Mouse (Mus musculus): Measurements from ENCODE around the gene Ap3s2. TPM values are rescaled to one million over a fixed set of nuclear protein-coding genes. Genes with fewer than 3 reads are reported as not detected.

Gene Ap3s2
- total RNA-seq, 2 experiments from 2014 or later, result 37.5 to 46.0 TPM

GRCm38 (mm10) chr7:79831585-79831984 lies 88.9 kb downstream of the Ap3s2 start:
- DNase-seq (ENCODE audit: extremely low spot score in 1 of 2, low spot score in 2 of 2), result no peak
- intact Hi-C loops (cut with DNase I), result no loop called here
- H3K27ac ChIP-seq, result no peak overlapping the region
- no peak overlapping the region for H3K4me3 ChIP-seq
- no peak for TF ChIP-seq CTCF (IDR thresholded peaks at IDR 0.05)

- no peak overlapping the region for H3K27ac ChIP-seq
- intact Hi-C loops (cut with DNase I), result no loop called here
- no peak overlapping the region for H3K4me3 ChIP-seq
- no peak for DNase-seq (ENCODE audit: extremely low spot score in 1 of 2, low spot score in 2 of 2)
- no peak for TF ChIP-seq CTCF (IDR thresholded peaks at IDR 0.05)
Observed at GRCm38 (mm10) chr7:79831145-79831544, 89.3 kb downstream of the Ap3s2 start.

GRCm38 (mm10) chr7:79828341-79828740 lies 92.1 kb downstream of the Ap3s2 start:
- no peak for DNase-seq (ENCODE audit: extremely low spot score in 1 of 2, low spot score in 2 of 2)
- no peak overlapping the region for H3K4me3 ChIP-seq
- no peak for TF ChIP-seq CTCF (IDR thresholded peaks at IDR 0.05)
- intact Hi-C loops (cut with DNase I), result no loop called here
- H3K27ac ChIP-seq, result no peak overlapping the region

Small RNAs within 50 kb of the gene (microRNA-seq; reads per million reads assigned to microRNA genes)
- gene Gm24541, result 0 reads per million in 2 experiments

Other genes with a start within 250 kb of the Ap3s2 start
- gene Kif7, start 204.9 kb downstream of the Ap3s2 start, total RNA-seq (2021), result 1 to 10 TPM; 1.4 to 1.7 TPM
- gene Plin1, start 187.7 kb downstream of the Ap3s2 start, total RNA-seq (2021), result not detected
- gene Pex11a, start 177.5 kb downstream of the Ap3s2 start, total RNA-seq (2021), result 10 to 100 TPM; 10.1 to 11.5 TPM
- gene Wdr93, start 177.5 kb downstream of the Ap3s2 start, total RNA-seq (2021), result under 1 TPM in 1 of 2 experiments, not detected in 1; 0.35 TPM
- gene Mesp1, start 126.9 kb downstream of the Ap3s2 start, total RNA-seq (2021), result under 1 TPM in 1 of 2 experiments, not detected in 1; 0.27 TPM
- gene Mesp2, start 109.9 kb downstream of the Ap3s2 start, total RNA-seq (2021), result 1 to 10 TPM in 1 of 2 experiments, under 1 TPM in 1; 0.87 to 1.8 TPM
- 1 to 10 TPM; 2.9 to 7.0 TPM for gene Anpep, start 59.6 kb downstream of the Ap3s2 start, total RNA-seq (2021)
- gene Arpin, start 14.7 kb upstream of the Ap3s2 start, total RNA-seq (2021), result 10 to 100 TPM in 1 of 2 experiments, 1 to 10 TPM in 1; 9.8 to 11.7 TPM
- gene Zfp710, start 104.2 kb upstream of the Ap3s2 start, total RNA-seq (2021), result 10 to 100 TPM; 18.9 to 21.7 TPM
- 10 to 100 TPM; 53.9 to 67.1 TPM for gene Idh2, start 194.7 kb upstream of the Ap3s2 start, total RNA-seq (2021)

All from left cerebral cortex, adult 2 months (tissue).